Mouse (Mus musculus) forebrain, embryonic 13.5 days (tissue): ENCODE results near the gene Chrng. TPM values are rescaled to one million over a fixed set of nuclear protein-coding genes. Genes with fewer than 3 reads are reported as not detected.
A peak's percentile ranks its signal among the peaks of the same experiment; 100 is the strongest.

Experiments
- ATAC-seq: fragments of 200-750 bp; cut with Nextera tagmentation; 2 replicates; pipeline ENCODE4 v1.8.0; 2017
- H3K27ac ChIP-seq: fragments of 300-500 bp; sonication (generic); 2 replicates; pipeline ENCODE4 v1.5.1; 2015; ENCODE audit warnings: inconsistent platforms, mild to moderate bottlenecking, moderate library complexity
- H3K27me3 ChIP-seq: fragments of 300-500 bp; sonication (generic); 2 replicates; pipeline ENCODE4 v1.6.1; 2015; ENCODE audit warnings: mild to moderate bottlenecking, inconsistent platforms
- H3K36me3 ChIP-seq: fragments of 300-500 bp; sonication (generic); 2 replicates; pipeline ENCODE4 v1.6.1; 2015; ENCODE audit warnings: mild to moderate bottlenecking, inconsistent platforms; ENCODE audit not compliant: poor library complexity, severe bottlenecking
- H3K4me1 ChIP-seq: fragments of 300-500 bp; sonication (generic); 2 replicates; pipeline ENCODE4 v1.6.1; 2015; ENCODE audit warnings: inconsistent platforms
- H3K4me2 ChIP-seq: fragments of 300-500 bp; sonication (generic); 2 replicates; pipeline ENCODE4 v1.6.1; 2015; ENCODE audit warnings: inconsistent platforms, mild to moderate bottlenecking, moderate library complexity
- H3K4me3 ChIP-seq: fragments of 300-500 bp; sonication (generic); 2 replicates; pipeline ENCODE4 v1.5.1; 2015; ENCODE audit warnings: mild to moderate bottlenecking, inconsistent platforms
- H3K9ac ChIP-seq: fragments of 300-500 bp; sonication (generic); 2 replicates; pipeline ENCODE4 v1.6.1; 2015; ENCODE audit warnings: mild to moderate bottlenecking, inconsistent platforms
- H3K9me3 ChIP-seq: fragments of 300-500 bp; sonication (generic); replicated peaks from 2 replicates; pipeline ENCODE4 v1.6.1; 2016; ENCODE audit warnings: inconsistent platforms
- WGBS: fragments of 180-500 bp; shearing (Covaris S2); methylation state at CpG from one replicate; pipeline ENCODE4 v1.1.7; 2015; 5-methylcytosine and 5-hydroxymethylcytosine counted together
- polyA plus RNA-seq: library from polyadenylated mRNA; unstranded; fragments of >200 nt; fragmentation: Nextera tagmentation; extraction: Ambion mirVana; gene quantifications from 2 replicates; pipeline ENCODE4 v1.2.1, GENCODE M21; 2015

The Chrng gene
- polyA plus RNA-seq, 1 experiment from 2014 or later = not detected

- Histone ChIP-seq H3K4me3 (no peak overlapping the region), H3K9me3 (no peaks in the 10 kb centered on the region), H3K27me3 (peaks cover 37% of the 10 kb centered on the region), H3K4me2 (no peak overlapping the region), H3K4me1 (peaks cover 27% of the 10 kb centered on the region), H3K9ac (no peak overlapping the region), H3K36me3 (no peaks in the 10 kb centered on the region), H3K27ac (no peak overlapping the region)
- 70% methylated on average over 5 of the region's 5 CpGs for WGBS
- no peak for ATAC-seq
Measured at GRCm38 (mm10) chr1:87180896-87181295, 23.6 kb upstream of the Chrng start.

GRCm38 (mm10) chr1:87183013-87183412 is 21.4 kb upstream of the Chrng start, which contains the start of gene Prss56:
Gene Prss56 (plus strand): TSS chr1:87183313.
- Histone ChIP-seq H3K4me2 (no peak within 1 kb of the TSS), H3K4me3 (no peak within 1 kb of the TSS), H3K27ac (no peak within 1 kb of the TSS), H3K36me3 (no peaks in the 10 kb centered on the region), H3K9me3 (no peaks in the 10 kb centered on the region), H3K27me3 (peaks cover 57% of the 10 kb centered on the region), H3K9ac (no peak within 1 kb of the TSS), H3K4me1 (peaks cover 27% of the 10 kb centered on the region)
- WGBS = 55% methylated on average over 9 of the region's 9 CpGs
- no peak for ATAC-seq

DNA sequence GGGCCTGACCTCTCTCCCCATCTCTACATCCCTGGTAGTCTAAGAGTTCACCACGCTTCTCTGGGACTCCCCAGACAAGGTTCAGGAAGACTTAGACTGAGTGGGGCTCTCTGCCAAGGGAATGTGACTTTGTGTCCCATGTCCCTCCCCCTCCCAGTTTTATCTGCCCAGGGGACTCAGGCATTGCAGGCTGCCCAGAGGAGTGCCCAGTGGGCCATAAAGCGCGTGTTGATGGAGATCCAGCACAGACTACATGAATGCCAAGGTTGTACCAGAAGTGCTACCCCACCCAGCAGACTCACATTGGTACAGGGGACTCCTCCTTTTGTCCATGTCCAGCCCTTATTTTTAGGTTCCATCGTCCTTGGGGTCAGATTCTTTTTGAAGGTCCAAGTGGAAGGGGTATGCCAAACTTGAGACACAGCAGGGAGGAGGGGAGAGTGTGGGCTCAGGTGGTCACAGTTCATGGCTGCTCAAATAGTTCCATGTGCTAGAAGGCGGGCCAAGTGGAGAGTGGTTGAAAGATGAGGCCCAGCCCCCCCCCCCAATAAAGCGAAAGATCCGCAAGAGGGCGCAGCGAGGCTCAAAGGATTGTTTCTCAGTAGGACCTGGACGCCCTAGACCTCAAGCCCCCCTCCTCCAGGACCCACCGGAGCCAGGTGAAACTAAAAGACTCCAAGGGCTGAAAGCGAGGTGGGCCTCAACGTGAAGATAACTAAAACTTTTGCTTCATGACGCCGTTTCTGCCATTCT is 20.3 kb upstream of the Chrng start:
- Histone ChIP-seq H3K4me1 (peaks cover 27% of the 10 kb centered on the region), H3K9ac (no peak overlapping the region), H3K9me3 (no peaks in the 10 kb centered on the region), H3K27ac (no peak overlapping the region), H3K4me3 (no peak overlapping the region), H3K4me2 (peak overlapping the region; percentile 43), H3K27me3 (peaks cover 65% of the 10 kb centered on the region), H3K36me3 (no peaks in the 10 kb centered on the region)
- 32% methylated on average over 15 of the region's 15 CpGs for WGBS
- no peak for ATAC-seq

DNA sequence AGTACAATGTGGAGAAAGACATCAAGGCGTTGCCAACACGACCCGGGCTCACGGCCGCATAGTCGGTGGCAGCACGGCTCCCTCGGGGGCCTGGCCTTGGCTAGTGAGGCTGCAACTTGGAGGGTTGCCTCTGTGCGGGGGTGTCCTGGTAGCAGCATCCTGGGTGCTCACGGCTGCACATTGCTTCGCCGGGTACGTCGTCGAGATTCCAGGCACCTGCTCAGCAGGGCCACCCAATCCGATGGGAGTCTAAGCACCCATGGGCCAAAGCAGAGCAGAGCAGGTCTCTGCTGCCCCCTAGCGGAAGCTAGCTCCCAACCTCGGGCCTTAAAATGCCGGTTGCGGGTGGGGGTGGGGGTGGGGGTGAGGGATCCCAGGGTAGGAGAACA is 19.7 kb upstream of the Chrng start:
- WGBS = 11% methylated on average over 20 of the region's 20 CpGs
- peak; percentile 57 for ATAC-seq
- H3K9ac ChIP-seq = no peak overlapping the region
- H3K27ac ChIP-seq = no peak overlapping the region
- H3K9me3 ChIP-seq = no peaks in the 10 kb centered on the region
- H3K36me3 ChIP-seq = no peaks in the 10 kb centered on the region
- H3K4me1 ChIP-seq = peaks cover 27% of the 10 kb centered on the region
- H3K4me2 ChIP-seq = peak overlapping the region; percentile 43
- peaks cover 69% of the 10 kb centered on the region for H3K27me3 ChIP-seq
- no peak overlapping the region for H3K4me3 ChIP-seq

- Histone ChIP-seq H3K4me2 (no peak overlapping the region), H3K9me3 (no peaks in the 10 kb centered on the region), H3K4me1 (peaks cover 27% of the 10 kb centered on the region), H3K4me3 (0 out of 2 replicates have a peak overlapping the region, but pooled peaks have one; percentile 49), H3K36me3 (no peaks in the 10 kb centered on the region), H3K9ac (no peak overlapping the region), H3K27me3 (peaks cover 69% of the 10 kb centered on the region), H3K27ac (no peak overlapping the region)
- 16% methylated on average over 13 of the region's 13 CpGs for WGBS
- ATAC-seq = no peak
Measured at GRCm38 (mm10) chr1:87185526-87185925, 18.9 kb upstream of the Chrng start.

- peaks cover 27% of the 10 kb centered on the region for H3K4me1 ChIP-seq
- peak; percentile 63 for ATAC-seq
- H3K4me3 ChIP-seq = peak overlapping the region; percentile 49
- peak overlapping the region; percentile 66 for H3K9ac ChIP-seq
- peaks cover 68% of the 10 kb centered on the region for H3K27me3 ChIP-seq
- 2% methylated on average over 54 of the region's 54 CpGs for WGBS
- H3K27ac ChIP-seq = no peak overlapping the region
- no peaks in the 10 kb centered on the region for H3K36me3 ChIP-seq
- peak overlapping the region; percentile 79 for H3K4me2 ChIP-seq
- no peaks in the 10 kb centered on the region for H3K9me3 ChIP-seq
Measured at GRCm38 (mm10) chr1:87186261-87187036, 18.0 kb upstream of the Chrng start.

GRCm38 (mm10) chr1:87187037-87187355 is 17.5 kb upstream of the Chrng start:
- H3K4me2 ChIP-seq = peak overlapping the region; percentile 79
- no peaks in the 10 kb centered on the region for H3K36me3 ChIP-seq
- WGBS = 0% methylated on average over 15 of the region's 15 CpGs
- H3K4me3 ChIP-seq = peak overlapping the region; percentile 49
- H3K27me3 ChIP-seq = peaks cover 67% of the 10 kb centered on the region
- peak; percentile 43 for ATAC-seq
- no peaks in the 10 kb centered on the region for H3K9me3 ChIP-seq
- H3K27ac ChIP-seq = no peak overlapping the region
- H3K9ac ChIP-seq = peak overlapping the region; percentile 66
- H3K4me1 ChIP-seq = peaks cover 27% of the 10 kb centered on the region

DNA sequence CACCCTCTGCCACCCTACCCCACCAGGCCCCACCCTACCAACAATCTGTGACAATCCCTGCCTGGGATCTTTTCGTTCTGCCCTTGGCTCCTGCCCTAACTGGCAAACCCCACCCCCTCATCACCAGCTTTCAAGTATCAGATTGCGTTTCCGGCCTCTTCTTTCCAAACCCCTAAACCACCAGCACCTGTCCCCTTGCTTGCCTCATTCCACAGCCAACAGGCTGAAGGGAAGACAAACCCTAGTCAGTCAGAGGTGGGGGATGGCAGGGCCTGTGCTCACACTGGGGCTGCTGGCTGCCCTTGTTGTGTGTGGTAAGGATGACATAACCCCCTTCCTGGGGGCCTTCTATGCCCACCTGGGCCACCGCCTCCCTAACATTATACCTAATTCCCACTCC is 14.0 kb upstream of the Chrng start, which contains the start of gene Chrnd:
Gene Chrnd (plus strand): TSS at position 179 of the 400 bp plus-strand sequence.
- peaks cover 37% of the 10 kb centered on the region for H3K27me3 ChIP-seq
- 40% methylated on average over 4 of the region's 4 CpGs for WGBS
- ATAC-seq = no peak
- H3K4me1 ChIP-seq = peaks cover 13% of the 10 kb centered on the region
- no peak within 1 kb of the TSS for H3K4me2 ChIP-seq
- no peak within 1 kb of the TSS for H3K27ac ChIP-seq
- no peaks in the 10 kb centered on the region for H3K9me3 ChIP-seq
- H3K36me3 ChIP-seq = no peaks in the 10 kb centered on the region
- no peak within 1 kb of the TSS for H3K4me3 ChIP-seq
- no peak within 1 kb of the TSS for H3K9ac ChIP-seq

GRCm38 (mm10) chr1:87197296-87197695 is 7.2 kb upstream of the Chrng start:
- no peaks in the 10 kb centered on the region for H3K4me1 ChIP-seq

DNA sequence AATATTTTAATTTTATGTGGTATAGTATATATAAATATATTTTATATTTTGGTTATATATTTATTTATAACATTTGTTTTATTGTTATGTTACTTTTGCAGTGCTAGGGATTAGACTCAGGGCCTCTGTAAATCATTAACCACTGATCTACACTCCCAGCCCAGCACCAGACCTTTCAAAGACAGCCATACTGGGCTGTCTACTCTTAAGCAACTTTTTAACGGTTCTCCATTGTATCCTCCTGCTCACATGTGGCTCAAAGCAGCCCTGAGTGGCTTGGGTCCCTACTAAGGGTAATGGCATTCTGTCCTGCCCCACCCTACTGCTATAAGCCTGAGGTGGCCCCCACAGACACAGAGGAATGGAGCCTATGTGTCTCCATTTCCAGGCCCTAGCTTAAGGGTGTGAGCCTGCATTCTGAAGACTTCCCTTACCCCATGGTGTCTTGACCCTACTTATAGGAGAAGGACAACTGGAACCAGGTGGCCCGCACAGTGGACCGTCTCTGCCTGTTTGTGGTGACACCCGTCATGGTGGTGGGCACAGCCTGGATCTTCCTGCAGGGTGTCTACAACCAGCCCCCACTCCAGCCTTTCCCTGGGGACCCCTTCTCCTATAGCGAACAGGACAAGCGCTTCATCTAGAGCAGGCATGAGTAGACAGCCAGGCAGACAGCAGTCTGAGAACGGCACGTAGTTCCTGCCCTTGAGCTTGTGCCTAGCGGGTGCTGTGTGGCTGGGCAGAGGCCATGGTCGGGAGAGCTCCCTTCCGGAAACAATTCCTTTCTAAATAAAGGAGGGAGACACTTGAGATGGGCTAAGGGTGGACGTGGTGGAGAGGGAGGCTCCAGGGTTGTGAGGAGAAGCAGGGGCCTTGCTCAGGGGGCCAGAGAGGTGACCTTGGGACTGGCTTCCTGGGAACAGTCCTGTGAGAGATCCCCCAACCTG is 6.1 kb upstream of the Chrng start:
- Histone ChIP-seq H3K4me3 (no peak overlapping the region), H3K36me3 (no peaks in the 10 kb centered on the region), H3K9me3 (no peaks in the 10 kb centered on the region), H3K4me1 (no peaks in the 10 kb centered on the region), H3K9ac (no peak overlapping the region), H3K27me3 (no peaks in the 10 kb centered on the region), H3K4me2 (no peak overlapping the region), H3K27ac (no peak overlapping the region)
- ATAC-seq = no peak
- WGBS = 86% methylated on average over 12 of the region's 12 CpGs

More at GRCm38 (mm10) chr1:87197296-87197695, 7.2 kb upstream of the Chrng start:
- Histone ChIP-seq H3K36me3 (no peaks in the 10 kb centered on the region), H3K27me3 (no peaks in the 10 kb centered on the region), H3K4me3 (no peak overlapping the region), H3K9ac (no peak overlapping the region), H3K4me2 (no peak overlapping the region), H3K9me3 (no peaks in the 10 kb centered on the region), H3K27ac (no peak overlapping the region)
- 87% methylated on average over 9 of the region's 9 CpGs for WGBS
- no peak for ATAC-seq

DNA sequence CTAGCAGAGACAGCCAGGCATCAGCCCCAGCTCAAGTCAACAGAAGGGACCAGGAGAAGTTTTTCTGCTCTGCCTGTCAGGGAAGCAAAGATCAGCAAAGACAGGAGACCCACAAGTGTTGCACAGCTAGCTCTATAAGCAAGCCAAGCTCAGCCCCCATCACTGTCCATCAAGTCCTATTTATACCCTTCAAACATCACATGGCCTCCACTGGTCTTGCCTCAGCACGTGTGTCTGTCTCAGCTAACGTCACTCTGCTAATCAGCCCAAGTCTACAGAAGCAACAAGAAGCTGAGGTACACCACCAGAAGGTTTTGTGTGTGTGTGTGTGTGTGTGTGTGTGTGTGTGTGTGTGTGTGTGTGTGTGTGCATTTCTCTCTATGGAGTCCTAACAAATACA is 3.6 kb upstream of the Chrng start:
- ATAC-seq = no peak
- no peak overlapping the region for H3K27ac ChIP-seq
- H3K27me3 ChIP-seq = peaks cover 3% of the 10 kb centered on the region
- no peaks in the 10 kb centered on the region for H3K4me1 ChIP-seq
- no peak overlapping the region for H3K9ac ChIP-seq
- no peaks in the 10 kb centered on the region for H3K9me3 ChIP-seq
- WGBS = 75% methylated on average over 2 of the region's 2 CpGs
- no peak overlapping the region for H3K4me3 ChIP-seq
- H3K4me2 ChIP-seq = no peak overlapping the region
- no peaks in the 10 kb centered on the region for H3K36me3 ChIP-seq
